Mouse (Mus musculus): Measurements from ENCODE around the gene Kif5c. TPM values are rescaled to one million over a fixed set of nuclear protein-coding genes. Genes with fewer than 3 reads are reported as not detected.

The Kif5c gene
- polyA plus RNA-seq, 1 experiment = not detected

DNA sequence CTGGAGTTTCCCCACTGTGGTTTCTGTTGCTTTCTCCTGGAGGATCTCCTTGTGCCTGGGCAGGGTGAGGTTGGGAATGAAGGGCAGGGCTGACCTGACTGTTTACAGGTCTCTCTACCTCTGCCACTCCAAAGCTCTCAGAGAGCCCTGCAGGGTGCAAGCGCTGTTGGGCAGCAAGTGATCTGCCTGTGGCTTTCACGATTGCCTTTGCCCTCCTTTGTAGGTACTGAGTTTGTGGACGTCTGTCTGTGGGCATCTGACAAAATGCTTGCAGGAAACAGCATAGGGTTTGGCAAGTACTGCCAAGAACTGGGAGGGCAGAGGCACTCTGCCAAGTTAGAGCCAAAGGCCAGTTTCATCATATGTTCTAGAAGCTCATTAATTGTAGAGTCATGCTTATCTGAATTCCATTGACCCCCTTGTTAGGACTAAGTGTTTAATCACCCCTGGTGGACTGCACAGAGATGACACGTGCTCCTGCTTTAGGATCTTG lies 192.8 kb downstream of the Kif5c start:
- TF ChIP-seq CTCF (IDR thresholded peaks at IDR 0.05; ENCODE audit: insufficient read depth, low read depth, low read length) = no peak
- no peak for TF ChIP-seq POLR2A (IDR thresholded peaks at IDR 0.05; ENCODE audit: insufficient read depth, low read depth, low read length)

DNA sequence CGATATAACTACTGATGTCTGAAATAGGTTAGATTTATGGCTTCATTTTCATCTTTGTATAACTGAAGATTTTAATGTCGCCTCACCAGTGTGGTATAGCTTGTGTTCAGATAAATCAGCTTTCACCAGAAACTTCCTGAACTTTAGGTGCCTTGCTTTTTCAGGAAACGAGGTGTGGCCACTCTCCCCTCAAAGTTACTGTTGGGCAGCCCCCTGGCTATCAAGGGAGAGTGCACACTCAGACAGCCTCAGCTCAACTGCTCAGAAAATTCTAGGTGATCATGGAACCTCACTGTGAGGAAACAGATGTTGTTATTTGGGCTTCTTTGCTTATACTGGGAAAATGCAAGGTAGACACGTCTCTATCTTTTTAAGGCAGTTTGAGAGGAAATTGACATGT lies 194.1 kb downstream of the Kif5c start:
- WGBS = 93% methylated on average over 4 of the region's 4 CpGs
- no peak overlapping the region for H3K4me3 ChIP-seq (ENCODE audit: insufficient read depth, low read depth, low read length)
- TF ChIP-seq POLR2A (IDR thresholded peaks at IDR 0.05; ENCODE audit: insufficient read depth, low read depth, low read length) = no peak
- TF ChIP-seq CTCF (IDR thresholded peaks at IDR 0.05; ENCODE audit: insufficient read depth, low read depth, low read length) = no peak

More for the DNA sequence above, 192.8 kb downstream of the Kif5c start:
- peaks cover 3% of the 10 kb centered on the region; the same call in 1 of the 2 replicates for H3K4me1 ChIP-seq (ENCODE audit: control insufficient read depth, insufficient read depth, low read length)
- H3K4me3 ChIP-seq (ENCODE audit: insufficient read depth, low read depth, low read length) = no peak overlapping the region
- WGBS = 44% methylated on average over 4 of the region's 4 CpGs
- H3K27ac ChIP-seq (ENCODE audit: insufficient read depth, low read depth, low read length) = no peak overlapping the region

DNA sequence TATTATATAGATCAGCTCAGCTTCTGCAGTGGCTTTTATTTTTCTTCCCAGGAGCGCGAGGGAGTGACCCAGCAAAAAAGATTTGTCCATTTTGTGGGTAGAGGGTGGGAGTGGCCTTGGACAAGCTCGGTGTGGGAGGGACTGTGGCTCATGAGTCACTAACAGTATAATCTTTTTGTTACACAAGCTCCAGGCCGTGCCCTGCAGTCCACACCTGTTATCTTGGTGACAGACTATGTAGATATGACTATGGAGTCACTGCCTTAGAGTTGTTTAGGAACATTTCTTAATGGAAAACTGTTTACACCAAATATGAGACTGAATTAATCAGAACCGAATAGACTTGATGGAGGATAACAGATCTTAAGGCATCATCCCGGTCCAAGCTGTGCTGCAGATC lies 194.9 kb downstream of the Kif5c start:
- Histone ChIP-seq H3K4me3 (ENCODE audit: insufficient read depth, low read depth, low read length) (no peak overlapping the region), H3K27ac (ENCODE audit: insufficient read depth, low read depth, low read length) (no peak overlapping the region), H3K4me1 (ENCODE audit: control insufficient read depth, insufficient read depth, low read length) (peaks cover 3% of the 10 kb centered on the region; the same call in 1 of the 2 replicates)
- no peak for TF ChIP-seq POLR2A (IDR thresholded peaks at IDR 0.05; ENCODE audit: insufficient read depth, low read depth, low read length)
- no peak for TF ChIP-seq CTCF (IDR thresholded peaks at IDR 0.05; ENCODE audit: insufficient read depth, low read depth, low read length)
- WGBS = 85% methylated on average over 6 of the region's 6 CpGs

More for the DNA sequence above, 194.1 kb downstream of the Kif5c start:
- peaks cover 3% of the 10 kb centered on the region; the same call in 1 of the 2 replicates for H3K4me1 ChIP-seq (ENCODE audit: control insufficient read depth, insufficient read depth, low read length)
- no peak overlapping the region for H3K27ac ChIP-seq (ENCODE audit: insufficient read depth, low read depth, low read length)

GRCm38 (mm10) chr2:49815696-49816320 lies 196.7 kb downstream of the Kif5c start:
- no peak for TF ChIP-seq POLR2A (IDR thresholded peaks at IDR 0.05; ENCODE audit: insufficient read depth, low read depth, low read length)
- no peak for TF ChIP-seq CTCF (IDR thresholded peaks at IDR 0.05; ENCODE audit: insufficient read depth, low read depth, low read length)
- Histone ChIP-seq H3K4me1 (ENCODE audit: control insufficient read depth, insufficient read depth, low read length) (peaks cover 3% of the 10 kb centered on the region; the same call in 1 of the 2 replicates), H3K27ac (ENCODE audit: insufficient read depth, low read depth, low read length) (no peak overlapping the region), H3K4me3 (ENCODE audit: insufficient read depth, low read depth, low read length) (no peak overlapping the region)
- WGBS = 97% methylated on average over 3 of the region's 3 CpGs

DNA sequence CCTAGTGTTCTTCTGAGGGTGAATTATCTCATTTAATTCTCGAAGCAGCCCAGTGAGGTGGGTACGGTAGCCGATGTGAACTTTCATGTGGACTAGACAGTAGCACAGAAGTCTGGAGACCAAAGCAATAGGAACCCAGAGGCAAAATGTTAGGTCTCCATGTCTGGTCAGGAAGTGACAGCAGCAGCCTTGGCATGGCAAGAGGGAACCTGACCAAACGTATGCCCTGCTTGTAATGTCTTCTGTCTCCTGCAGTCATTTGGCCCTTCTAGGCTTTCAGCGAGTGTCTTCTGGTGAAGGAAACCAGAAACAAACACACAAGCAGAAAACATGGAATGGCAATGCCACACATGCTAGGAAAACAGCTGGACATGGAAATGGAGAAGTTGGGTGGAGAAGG lies 197.5 kb downstream of the Kif5c start:
- Histone ChIP-seq H3K27ac (ENCODE audit: insufficient read depth, low read depth, low read length) (no peak overlapping the region), H3K4me1 (ENCODE audit: control insufficient read depth, insufficient read depth, low read length) (peaks cover 3% of the 10 kb centered on the region; the same call in 1 of the 2 replicates), H3K4me3 (ENCODE audit: insufficient read depth, low read depth, low read length) (no peak overlapping the region)
- no peak for TF ChIP-seq POLR2A (IDR thresholded peaks at IDR 0.05; ENCODE audit: insufficient read depth, low read depth, low read length)
- TF ChIP-seq CTCF (IDR thresholded peaks at IDR 0.05; ENCODE audit: insufficient read depth, low read depth, low read length) = no peak
- WGBS = 92% methylated on average over 5 of the region's 5 CpGs

DNA sequence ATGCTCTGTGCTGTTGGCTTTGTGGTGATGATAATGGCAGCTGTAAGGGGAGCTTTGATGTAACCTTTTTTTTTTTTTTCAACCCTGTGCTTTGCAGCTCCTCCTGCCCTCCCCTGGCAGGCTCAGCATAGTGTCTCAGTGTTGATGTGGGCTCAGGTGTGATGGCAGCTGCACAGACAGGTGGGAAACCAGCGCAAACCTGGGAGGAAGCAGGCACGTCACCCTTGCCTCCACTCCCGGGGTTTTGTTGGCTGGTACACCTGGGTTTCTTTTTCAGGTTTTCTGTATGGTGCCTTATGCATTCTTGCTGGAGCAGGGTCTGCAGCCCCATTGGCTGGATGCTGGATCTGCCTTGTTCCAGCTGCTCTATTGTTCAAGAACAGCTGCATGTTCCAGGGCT lies 198.1 kb downstream of the Kif5c start:
- TF ChIP-seq POLR2A (IDR thresholded peaks at IDR 0.05; ENCODE audit: insufficient read depth, low read depth, low read length) = no peak
- no peak for TF ChIP-seq CTCF (IDR thresholded peaks at IDR 0.05; ENCODE audit: insufficient read depth, low read depth, low read length)
- 90% methylated on average over 3 of the region's 3 CpGs for WGBS
- no peak overlapping the region for H3K27ac ChIP-seq (ENCODE audit: insufficient read depth, low read depth, low read length)
- no peak overlapping the region for H3K4me3 ChIP-seq (ENCODE audit: insufficient read depth, low read depth, low read length)
- H3K4me1 ChIP-seq (ENCODE audit: control insufficient read depth, insufficient read depth, low read length) = no peaks in the 10 kb centered on the region

DNA sequence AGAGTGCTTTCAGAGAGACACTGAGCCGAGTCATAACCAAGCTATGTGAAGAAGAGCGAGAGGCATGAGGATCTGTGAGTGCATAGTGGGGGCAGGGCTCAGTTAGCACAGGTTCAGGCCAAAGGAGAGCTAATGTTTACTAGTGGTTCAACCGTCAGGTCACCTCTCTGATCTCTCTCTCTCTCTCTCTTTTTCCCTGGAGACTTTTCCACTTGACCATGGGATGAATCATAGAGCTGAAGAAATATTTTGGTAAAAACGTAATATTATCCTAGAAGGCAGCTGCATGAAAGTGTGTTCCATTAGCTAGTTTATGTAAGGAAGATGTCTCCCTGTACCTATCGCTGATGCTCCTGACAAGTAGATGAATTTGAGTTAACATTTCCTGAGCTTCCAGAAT lies 199.0 kb downstream of the Kif5c start:
- no peaks in the 10 kb centered on the region for H3K4me1 ChIP-seq (ENCODE audit: control insufficient read depth, insufficient read depth, low read length)
- TF ChIP-seq POLR2A (IDR thresholded peaks at IDR 0.05; ENCODE audit: insufficient read depth, low read depth, low read length) (no peak), CTCF (IDR thresholded peaks at IDR 0.05; ENCODE audit: insufficient read depth, low read depth, low read length) (no peak)
- H3K27ac ChIP-seq (ENCODE audit: insufficient read depth, low read depth, low read length) = no peak overlapping the region
- H3K4me3 ChIP-seq (ENCODE audit: insufficient read depth, low read depth, low read length) = no peak overlapping the region
- 94% methylated on average over 5 of the region's 5 CpGs for WGBS

- H3K4me3 ChIP-seq (ENCODE audit: insufficient read depth, low read depth, low read length) = no peak overlapping the region
- no peak for TF ChIP-seq CTCF (IDR thresholded peaks at IDR 0.05; ENCODE audit: insufficient read depth, low read depth, low read length)
- TF ChIP-seq POLR2A (IDR thresholded peaks at IDR 0.05; ENCODE audit: insufficient read depth, low read depth, low read length) = no peak
- 91% methylated on average over 1 of the region's 1 CpGs for WGBS
- H3K4me1 ChIP-seq (ENCODE audit: control insufficient read depth, insufficient read depth, low read length) = no peaks in the 10 kb centered on the region
- no peak overlapping the region for H3K27ac ChIP-seq (ENCODE audit: insufficient read depth, low read depth, low read length)
Measured at GRCm38 (mm10) chr2:49822312-49822711, 203.2 kb downstream of the Kif5c start.

Other genes with a start within 250 kb of the Kif5c start
- not detected in 2 replicates for gene Epc2, start 167.8 kb upstream of the Kif5c start, polyA plus RNA-seq (2012; ENCODE audit: insufficient read depth, insufficient read length, low replicate concordance, missing spikeins)
- gene Lypd6b, start 168.4 kb downstream of the Kif5c start, polyA plus RNA-seq (2012; ENCODE audit: insufficient read depth, insufficient read length, low replicate concordance, missing spikeins) = not detected in 2 replicates

Measured in olfactory bulb, adult 2 months (tissue).